Mouse (Mus musculus) E14TG2a.4 (cell line): Measurements from ENCODE around the gene Galnt7.

Experiments used
- CTCF ChIP-seq: conservative IDR thresholded peaks from 2 replicates; pipeline ENCODE4 v1.5.1; 2014; ENCODE audit warnings: low read length
- NANOG ChIP-seq: IDR thresholded peaks from 2 replicates; pipeline ENCODE4 v1.6.1; 2014; ENCODE audit warnings: borderline replicate concordance, low read length, mixed read lengths

DNA sequence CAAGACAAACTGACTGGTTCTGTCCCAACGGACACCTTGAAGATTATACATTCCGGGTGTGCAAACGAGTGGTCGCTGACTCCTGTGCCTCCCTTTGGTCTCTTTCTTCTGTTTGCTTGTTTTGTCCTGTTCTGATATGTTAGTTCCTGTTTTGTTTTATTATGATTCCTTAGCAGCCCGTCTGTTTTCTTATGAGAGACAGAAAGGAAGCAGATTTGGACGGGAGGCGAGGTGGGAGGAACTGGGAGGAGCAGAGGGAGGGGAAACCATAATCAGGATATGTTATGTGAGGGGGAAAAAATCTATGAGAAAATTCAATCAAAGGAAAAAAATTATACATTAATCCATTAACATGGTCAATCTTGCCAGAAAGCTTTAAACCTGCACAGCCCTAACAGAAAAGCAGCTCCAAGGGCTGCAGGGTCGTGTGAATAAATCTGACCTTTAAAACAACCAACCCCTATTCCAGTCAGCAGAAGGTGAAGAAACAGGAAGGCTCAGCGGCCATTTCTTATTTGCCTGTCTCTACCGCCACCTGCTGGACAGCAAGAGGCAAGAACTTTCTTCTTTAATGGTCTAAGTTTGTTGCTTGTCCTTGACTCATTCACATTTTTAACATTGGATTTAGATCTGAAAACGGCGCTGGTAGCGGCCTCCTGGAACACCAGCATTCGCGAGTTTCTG lies 122.0 kb downstream of the Galnt7 start:
- TF ChIP-seq CTCF (peak; percentile 68), NANOG (no peak)
